Mouse (Mus musculus) ovary, postnatal 10 days (tissue): Measurements from ENCODE around the gene Ccnc.
"Not testable (repeated sequence)": the region's sequence is repeated elsewhere in the genome, so short reads cannot be mapped to it uniquely, and the experiment has no call there.

Source experiments
- DNase-seq: peaks from one replicate; pipeline ENCODE4 v3.0.0; 2022; ENCODE audit warnings: low spot score

Ccnc gene

GRCm38 (mm10) chr4:21726912-21727614 lies 438 bp upstream of the Ccnc start:
- no peak for DNase-seq

- DNase-seq, result no peak
Measured at GRCm38 (mm10) chr4:21739169-21739568, 11.7 kb downstream of the Ccnc start.

- DNase-seq, result not testable (repeated sequence)
Measured at GRCm38 (mm10) chr4:21744142-21744541, 16.6 kb downstream of the Ccnc start.

- DNase-seq, result no peak
Measured at GRCm38 (mm10) chr4:21745723-21746122, 18.2 kb downstream of the Ccnc start.

GRCm38 (mm10) chr4:21755123-21755789 lies 27.8 kb downstream of the Ccnc start:
- no peak for DNase-seq

GRCm38 (mm10) chr4:21758860-21759259 lies 31.4 kb downstream of the Ccnc start:
- DNase-seq, result no peak

GRCm38 (mm10) chr4:21761416-21762160 lies 34.1 kb downstream of the Ccnc start:
- DNase-seq, result no peak

- DNase-seq, result no peak
Measured at GRCm38 (mm10) chr4:21763827-21764226, 36.3 kb downstream of the Ccnc start.

- no peak for DNase-seq
Measured at GRCm38 (mm10) chr4:21766171-21766862, 38.8 kb downstream of the Ccnc start.

GRCm38 (mm10) chr4:21766863-21767304 lies 39.4 kb downstream of the Ccnc start, which contains the start of the genes Usp45 and Tstd3:
Gene Usp45, plus strand, starts transcription at chr4:21767156.
Gene Tstd3, minus strand, starts transcription at chr4:21767212.
- DNase-seq, result peak; percentile 24

GRCm38 (mm10) chr4:21771064-21771463 lies 43.6 kb downstream of the Ccnc start:
- DNase-seq, result no peak

- no peak for DNase-seq
Measured at GRCm38 (mm10) chr4:21772306-21772705, 44.8 kb downstream of the Ccnc start.

GRCm38 (mm10) chr4:21776091-21776945 lies 48.8 kb downstream of the Ccnc start:
- DNase-seq, result peak; percentile 91

- DNase-seq, result no peak
Measured at GRCm38 (mm10) chr4:21776946-21777265, 49.4 kb downstream of the Ccnc start.

GRCm38 (mm10) chr4:21780816-21781726 lies 53.6 kb downstream of the Ccnc start:
- no peak for DNase-seq

GRCm38 (mm10) chr4:21786268-21786667 lies 58.8 kb downstream of the Ccnc start:
- no peak for DNase-seq

- DNase-seq, result no peak
Measured at GRCm38 (mm10) chr4:21788903-21789302, 61.4 kb downstream of the Ccnc start.

- no peak for DNase-seq
Measured at GRCm38 (mm10) chr4:21789836-21790235, 62.3 kb downstream of the Ccnc start.

- no peak for DNase-seq
Measured at GRCm38 (mm10) chr4:21793631-21794030, 66.1 kb downstream of the Ccnc start.

GRCm38 (mm10) chr4:21801013-21801412 lies 73.5 kb downstream of the Ccnc start:
- no peak for DNase-seq
